Mouse (Mus musculus) adrenal gland, postnatal 36 days (tissue): ENCODE results near the gene Col6a3. TPM values are rescaled to one million over a fixed set of nuclear protein-coding genes. Genes with fewer than 3 reads are reported as not detected.

Experiments used
- DNase-seq, 2 experiments: peaks; one replicate each; pipeline ENCODE4 v3.0.0; 2021; ENCODE audit warnings: mixed read lengths in 1 of 2
- total RNA-seq, 2 experiments: library from RNA; stranded (reverse); gene quantifications; 2 replicates each; pipeline ENCODE4 v1.2.3; 2021

Col6a3 gene
- total RNA-seq, 2 experiments from 2014 or later: 38.0 to 66.0 TPM

- peak; percentile 76 to 81 for DNase-seq
These were observed 46.4 kb downstream of the Col6a3 start for GRCm38 (mm10) chr1:90797276-90797891.

GRCm38 (mm10) chr1:90793368-90793767 is 50.4 kb downstream of the Col6a3 start:
- DNase-seq: no peak

- no peak for DNase-seq
These were observed 52.8 kb downstream of the Col6a3 start for GRCm38 (mm10) chr1:90790925-90791324.

GRCm38 (mm10) chr1:90789506-90789905 is 54.3 kb downstream of the Col6a3 start:
- no peak for DNase-seq

- no peak for DNase-seq
These were observed 63.3 kb downstream of the Col6a3 start for GRCm38 (mm10) chr1:90780446-90780845.

- DNase-seq: peak; percentile 49 to 60
These were observed 64.7 kb downstream of the Col6a3 start for GRCm38 (mm10) chr1:90779072-90779471.

- peak; percentile 30 to 35 for DNase-seq
These were observed 68.1 kb downstream of the Col6a3 start for GRCm38 (mm10) chr1:90775477-90776241.

GRCm38 (mm10) chr1:90771172-90771571 is 72.6 kb downstream of the Col6a3 start:
- no peak for DNase-seq

- no peak for DNase-seq
These were observed 73.7 kb downstream of the Col6a3 start for GRCm38 (mm10) chr1:90770027-90770426.

GRCm38 (mm10) chr1:90769301-90769700 is 74.5 kb downstream of the Col6a3 start:
- DNase-seq: no peak

GRCm38 (mm10) chr1:90758091-90758673 is 85.6 kb downstream of the Col6a3 start:
- no peak for DNase-seq

- no peak for DNase-seq
These were observed 89.8 kb downstream of the Col6a3 start for GRCm38 (mm10) chr1:90753869-90754563.

- DNase-seq: no peak
These were observed 92.5 kb downstream of the Col6a3 start for GRCm38 (mm10) chr1:90751221-90751620.

- no peak for DNase-seq
These were observed 93.6 kb downstream of the Col6a3 start for GRCm38 (mm10) chr1:90750169-90750568.

GRCm38 (mm10) chr1:90748544-90748943 is 95.2 kb downstream of the Col6a3 start:
- DNase-seq: no peak

- peak; percentile 48 to 61 for DNase-seq
These were observed 99.8 kb downstream of the Col6a3 start for GRCm38 (mm10) chr1:90743941-90744386.

GRCm38 (mm10) chr1:90743445-90743844 is 100.3 kb downstream of the Col6a3 start:
- DNase-seq: no peak

- no peak for DNase-seq
These were observed 101.1 kb downstream of the Col6a3 start for GRCm38 (mm10) chr1:90742641-90743040.

GRCm38 (mm10) chr1:90740216-90741170 is 103.3 kb downstream of the Col6a3 start:
- peak; percentile 16 to 27 for DNase-seq

- DNase-seq: no peak
These were observed 104.9 kb downstream of the Col6a3 start for GRCm38 (mm10) chr1:90738913-90739312.

GRCm38 (mm10) chr1:90729466-90729865 is 114.3 kb downstream of the Col6a3 start:
- DNase-seq: peak; percentile 42 to 48
